Mouse (Mus musculus) heart, postnatal 25 days (tissue): ENCODE data around the gene Mtus2. TPM values are rescaled to one million over a fixed set of nuclear protein-coding genes. Genes with fewer than 3 reads are reported as not detected.

Source experiments
- DNase-seq: peaks from one replicate; pipeline ENCODE4 v3.0.0; 2022; ENCODE audit warnings: low spot score
- intact Hi-C: fragments of 180-260 bp; cut with DNase I; formaldehyde crosslinking; loops from one replicate; pipeline ENCODE4 v1.15.1; 2025
- total RNA-seq, 2 experiments: library from RNA; stranded (reverse); gene quantifications; 2 replicates each; pipeline ENCODE4 v1.2.3; 2021

Gene Mtus2
- total RNA-seq, 2 experiments from 2014 or later, result 98.1 to 109 TPM

- intact Hi-C loops, result no loop called here
- DNase-seq, result no peak
Measured at GRCm38 (mm10) chr5:148022784-148023183, 65.7 kb downstream of the Mtus2 start.

DNA sequence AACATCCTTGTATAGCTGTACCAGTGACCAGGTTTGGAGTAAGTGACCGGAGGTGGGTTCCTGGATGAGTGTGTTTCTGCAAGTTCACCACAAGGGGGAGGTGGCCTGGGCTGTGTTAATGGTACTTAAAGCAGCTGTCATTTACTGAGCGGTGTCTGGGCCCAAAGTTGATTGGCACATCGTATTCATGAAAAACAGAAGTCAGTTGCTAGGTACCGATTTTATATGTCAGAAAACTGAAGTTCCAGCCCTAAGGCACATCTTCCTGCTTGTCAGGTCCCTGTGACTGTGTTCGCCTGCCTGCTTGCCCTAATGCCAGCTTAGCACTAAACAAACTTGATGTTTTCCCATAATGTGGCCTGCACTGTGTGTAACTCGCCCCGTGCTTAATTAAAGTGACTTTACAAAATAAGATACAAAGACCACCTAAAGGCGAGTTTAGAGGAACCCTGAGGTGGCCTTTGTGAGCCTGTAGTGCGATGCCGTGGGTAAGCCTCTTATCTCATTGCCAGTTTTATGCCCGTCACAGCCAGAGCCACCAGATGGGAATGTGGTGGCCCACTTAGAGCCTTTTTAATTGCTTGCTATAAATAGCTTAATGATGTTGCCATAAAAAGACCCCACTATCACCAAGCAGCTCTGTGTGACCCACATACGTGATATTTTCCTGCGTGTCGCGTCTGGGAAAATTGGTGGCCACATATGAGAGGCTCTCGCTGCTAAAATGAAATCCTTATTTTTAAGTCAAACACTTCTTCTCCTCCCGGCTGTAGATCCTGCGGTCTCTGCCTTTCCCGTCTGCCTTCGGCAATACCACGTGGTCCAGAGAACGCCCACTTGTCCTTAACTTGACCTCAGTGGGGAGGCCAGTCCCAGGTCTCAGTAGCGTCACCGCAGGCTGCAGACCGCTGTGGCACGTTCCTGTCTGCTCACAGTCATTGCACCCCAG, 69.6 kb downstream of the Mtus2 start:
- no peak for DNase-seq
- intact Hi-C loops, result no loop called here

DNA sequence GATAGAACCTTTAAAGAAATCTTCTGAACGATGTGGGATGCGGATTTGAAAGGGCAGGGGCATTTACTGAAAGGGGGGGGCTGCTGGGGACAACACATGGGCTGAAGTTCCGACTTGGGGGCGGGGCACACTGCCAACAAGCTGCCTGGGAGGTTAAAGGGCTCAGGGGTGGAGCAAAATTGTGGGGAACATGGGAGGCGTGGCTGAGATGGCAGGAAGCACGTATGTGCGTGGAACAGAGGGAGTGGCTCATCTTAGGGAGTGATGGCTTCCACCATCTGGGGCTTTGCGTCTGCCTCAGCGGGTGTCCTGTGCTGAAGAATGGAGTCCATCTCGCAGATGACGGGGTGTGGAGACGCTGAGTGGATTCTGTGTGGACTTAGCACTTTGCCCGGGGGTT, 70.9 kb downstream of the Mtus2 start:
- no peak for DNase-seq
- intact Hi-C loops, result no loop called here

DNA sequence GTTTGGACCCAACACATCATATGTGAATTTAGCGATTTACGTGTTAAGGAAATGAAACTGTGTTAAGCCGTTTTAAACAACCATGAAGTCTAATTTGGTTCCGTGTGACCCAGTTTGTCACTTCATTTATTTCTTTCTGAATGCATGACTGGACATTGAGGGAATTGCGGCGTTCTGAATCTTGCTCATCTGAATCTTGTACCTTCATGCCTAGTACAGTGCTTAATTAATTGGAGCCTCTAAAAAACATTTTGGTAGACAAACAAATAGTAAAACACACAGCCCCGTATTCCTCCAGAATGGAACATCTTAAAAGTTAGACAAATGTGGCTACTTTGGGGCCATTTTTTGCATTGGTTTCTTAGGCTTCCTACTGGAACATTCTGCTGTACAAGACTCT, 84.5 kb downstream of the Mtus2 start:
- DNase-seq, result no peak
- intact Hi-C loops, result no loop called here

DNA sequence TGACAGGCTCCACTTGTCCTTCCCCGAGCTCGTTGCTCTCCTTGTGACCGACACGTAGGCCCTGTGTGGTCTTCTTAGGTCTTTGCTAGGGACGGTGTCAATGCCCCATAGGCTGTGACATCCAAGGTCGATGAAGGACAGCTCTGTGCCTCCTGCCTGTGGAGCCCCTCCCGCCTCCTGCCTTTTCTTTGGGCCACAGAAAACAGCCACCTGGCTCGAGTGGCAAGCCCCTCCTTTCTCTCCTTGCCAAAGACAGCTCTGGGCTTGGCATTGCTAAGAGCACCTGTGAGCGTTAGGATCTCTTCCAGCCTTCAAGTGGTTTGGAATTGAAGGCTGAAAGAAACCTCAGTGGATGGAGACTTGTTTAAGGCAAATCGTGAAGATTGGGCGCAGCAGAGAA, 91.1 kb downstream of the Mtus2 start:
- intact Hi-C loops, result no loop called here
- DNase-seq, result no peak

DNA sequence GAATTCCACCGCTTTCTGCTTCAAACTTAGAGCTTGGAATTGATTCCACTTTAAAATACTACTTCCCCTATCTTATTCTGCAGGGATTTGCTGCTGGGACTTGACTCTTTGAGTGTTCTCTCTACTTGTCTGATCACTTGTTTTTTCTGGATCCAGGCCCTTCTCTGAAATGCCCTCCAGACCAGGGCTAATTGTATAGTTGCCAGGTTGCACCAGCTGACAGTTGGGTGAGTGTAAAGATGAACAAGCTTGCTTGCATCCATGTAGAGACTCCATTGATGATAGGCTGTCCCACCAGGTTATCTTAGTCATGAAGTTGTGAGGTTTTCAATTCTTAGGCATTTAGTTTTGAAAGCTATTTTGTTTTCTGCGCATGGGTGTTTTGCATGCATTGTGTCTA, 92.2 kb downstream of the Mtus2 start:
- DNase-seq, result no peak
- intact Hi-C loops, result no loop called here

- intact Hi-C loops, result no loop called here
- peak; percentile 6 for DNase-seq
Measured at GRCm38 (mm10) chr5:148052846-148053608, 95.9 kb downstream of the Mtus2 start.

- DNase-seq, result no peak
Measured at GRCm38 (mm10) chr5:148053609-148053990, 96.5 kb downstream of the Mtus2 start.

GRCm38 (mm10) chr5:148056831-148057230, 99.7 kb downstream of the Mtus2 start:
- DNase-seq, result no peak
- intact Hi-C loops, result no loop called here

More at GRCm38 (mm10) chr5:148053609-148053990, 96.5 kb downstream of the Mtus2 start:
- intact Hi-C loops, result no loop called here

- no peak for DNase-seq
- intact Hi-C loops, result no loop called here
Measured at GRCm38 (mm10) chr5:148057433-148057832, 100.3 kb downstream of the Mtus2 start.

- no peak for DNase-seq
- intact Hi-C loops, result no loop called here
Measured at GRCm38 (mm10) chr5:148059339-148059738, 102.2 kb downstream of the Mtus2 start.

DNA sequence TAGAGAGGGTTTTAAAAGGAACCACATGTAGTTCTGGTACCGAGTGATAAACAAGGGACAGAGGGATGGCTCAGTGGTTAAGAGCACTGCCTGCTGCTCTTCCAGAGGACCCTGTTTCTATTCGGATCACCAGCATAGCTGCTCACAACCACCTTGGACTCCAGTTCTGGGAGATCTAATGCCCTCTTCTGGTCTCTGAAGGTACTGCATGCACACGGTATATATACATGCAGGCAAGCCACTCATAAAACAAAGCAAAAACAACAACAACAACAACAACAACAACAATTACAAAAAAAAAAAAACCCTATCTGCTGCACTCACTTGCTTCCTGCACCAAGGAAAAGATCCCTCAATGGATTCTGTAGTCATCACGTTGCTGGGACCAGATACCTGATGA, 104.7 kb downstream of the Mtus2 start:
- intact Hi-C loops, result no loop called here
- no peak for DNase-seq

DNA sequence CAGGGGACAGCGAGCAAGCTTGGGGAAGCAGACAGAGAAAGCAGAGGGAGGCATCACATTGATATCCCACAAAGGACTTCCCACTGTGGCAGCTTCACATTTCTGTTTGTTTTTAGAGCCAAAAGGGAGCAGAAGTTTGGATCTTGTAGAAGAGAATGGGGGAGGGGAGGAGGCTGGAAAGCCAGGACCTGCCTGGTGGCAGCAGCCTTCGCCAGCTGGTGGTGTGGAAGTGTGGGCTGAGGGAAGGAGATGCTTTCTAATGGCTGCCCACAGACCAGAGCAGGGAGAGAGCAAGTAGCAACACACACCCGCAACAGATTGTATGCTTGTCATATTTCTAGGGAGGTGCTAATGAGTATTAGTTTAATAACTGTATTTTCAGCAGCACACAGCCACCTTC, 106.6 kb downstream of the Mtus2 start:
- DNase-seq, result no peak
- intact Hi-C loops, result no loop called here

GRCm38 (mm10) chr5:148065251-148065650, 108.1 kb downstream of the Mtus2 start:
- intact Hi-C loops, result no loop called here
- no peak for DNase-seq

- intact Hi-C loops, result no loop called here
- no peak for DNase-seq
Measured at GRCm38 (mm10) chr5:148069909-148070308, 112.8 kb downstream of the Mtus2 start.

DNA sequence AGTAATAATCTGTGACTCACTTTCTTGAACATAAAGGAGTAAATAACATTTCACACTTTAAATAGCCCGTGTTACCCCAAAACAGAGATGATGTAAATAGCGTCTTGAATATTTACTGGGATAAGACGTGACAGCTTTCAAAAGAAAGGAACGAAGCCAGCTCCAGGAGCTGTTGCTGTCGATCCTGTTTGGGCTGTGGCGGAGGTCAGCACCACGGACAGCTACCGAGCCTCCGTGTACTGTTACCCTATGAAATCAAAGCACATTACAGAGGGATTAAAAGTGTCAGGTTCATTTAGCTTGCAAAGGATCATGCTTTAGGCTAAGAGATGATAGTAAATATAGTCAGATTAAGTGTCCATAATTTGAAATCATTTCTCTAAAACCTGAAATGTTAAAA, 114.7 kb downstream of the Mtus2 start:
- intact Hi-C loops, result no loop called here
- no peak for DNase-seq

DNA sequence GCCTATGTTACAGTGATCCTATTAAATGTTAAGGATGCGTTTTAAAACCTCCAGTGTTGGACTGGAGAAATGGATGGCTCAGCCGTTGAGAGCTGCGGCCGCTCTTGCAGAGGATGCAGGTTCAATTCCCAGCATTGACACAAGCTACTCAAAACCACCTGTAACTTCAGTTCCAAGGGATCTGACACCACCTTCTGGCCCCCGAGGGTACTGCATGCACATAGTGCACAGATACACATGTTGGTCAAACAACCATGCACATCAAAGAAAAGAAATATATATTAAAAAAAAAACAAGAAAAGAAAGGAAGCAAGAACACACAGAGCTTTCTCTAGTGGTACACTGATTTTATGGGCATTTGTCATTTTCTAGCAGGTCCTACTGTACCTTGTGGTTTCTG, 116.3 kb downstream of the Mtus2 start:
- intact Hi-C loops, result no loop called here
- no peak for DNase-seq

- intact Hi-C loops, result no loop called here
- no peak for DNase-seq
Measured at GRCm38 (mm10) chr5:148079732-148080131, 122.6 kb downstream of the Mtus2 start.

GRCm38 (mm10) chr5:148083541-148083940, 126.4 kb downstream of the Mtus2 start:
- DNase-seq, result no peak
- intact Hi-C loops, result no loop called here

DNA sequence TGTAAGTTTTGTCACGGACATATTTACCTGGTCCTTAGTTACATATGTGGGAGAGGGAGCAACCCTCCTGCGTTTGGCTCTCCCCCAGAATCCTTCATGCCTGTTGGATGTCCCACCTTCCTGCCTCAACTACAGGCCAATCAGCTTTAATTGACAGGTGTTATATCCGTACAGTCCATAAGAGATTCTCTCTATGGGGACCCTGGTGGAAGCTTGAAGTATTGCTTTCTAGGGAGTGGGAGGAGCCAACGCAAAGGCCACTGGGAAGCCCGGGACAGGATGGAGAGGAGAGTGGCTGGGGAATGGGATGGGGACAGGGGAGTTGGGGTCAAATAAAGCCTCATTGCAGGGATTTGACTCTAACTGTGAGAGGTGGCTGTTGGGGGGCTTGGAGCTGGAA, 127.6 kb downstream of the Mtus2 start:
- no peak for DNase-seq
- intact Hi-C loops, result no loop called here

GRCm38 (mm10) chr5:148087796-148088195, 130.7 kb downstream of the Mtus2 start:
- DNase-seq, result no peak
- intact Hi-C loops, result no loop called here
